Mouse (Mus musculus) kidney, adult 8-10 months (tissue): Measurements from ENCODE around the gene Kcnh8.

Experiments
- DNase-seq, 2 experiments: peaks; one replicate each; pipeline ENCODE4 v3.0.0; 2022

Kcnh8 gene

GRCm38 (mm10) chr17:52602093-52602780, at the start of gene Kcnh8:
Gene Kcnh8, plus strand, starts transcription at chr17:52602709.
- no peak for DNase-seq

- peak; percentile 19 to 35 for DNase-seq
Measured at GRCm38 (mm10) chr17:52559961-52560720, 42.4 kb upstream of the Kcnh8 start.

GRCm38 (mm10) chr17:52565467-52566155, 36.9 kb upstream of the Kcnh8 start:
- DNase-seq: no peak

- DNase-seq: no peak
Measured at GRCm38 (mm10) chr17:52569584-52570270, 32.8 kb upstream of the Kcnh8 start.

- no peak for DNase-seq
Measured at GRCm38 (mm10) chr17:52572229-52572628, 30.3 kb upstream of the Kcnh8 start.

GRCm38 (mm10) chr17:52591503-52592194, 10.9 kb upstream of the Kcnh8 start:
- no peak for DNase-seq

GRCm38 (mm10) chr17:52599141-52599540, 3.4 kb upstream of the Kcnh8 start:
- peak; percentile 26 to 38 for DNase-seq

GRCm38 (mm10) chr17:52600882-52601371, 1.6 kb upstream of the Kcnh8 start:
- peak in 1 of 2 experiments; percentile 12 for DNase-seq

- no peak for DNase-seq
Measured at GRCm38 (mm10) chr17:52602781-52603170, 267 bp downstream of the Kcnh8 start.

GRCm38 (mm10) chr17:52603411-52603810, 902 bp downstream of the Kcnh8 start:
- DNase-seq: peak in 1 of 2 experiments; percentile 5

- no peak for DNase-seq
Measured at GRCm38 (mm10) chr17:52611382-52611781, 8.9 kb downstream of the Kcnh8 start.

GRCm38 (mm10) chr17:52649186-52649585, 46.7 kb downstream of the Kcnh8 start:
- peak in 1 of 2 experiments; percentile 11 for DNase-seq

- no peak for DNase-seq
Measured at GRCm38 (mm10) chr17:52691988-52692387, 89.5 kb downstream of the Kcnh8 start.

- no peak for DNase-seq
Measured at GRCm38 (mm10) chr17:52701944-52702343, 99.4 kb downstream of the Kcnh8 start.

GRCm38 (mm10) chr17:52712319-52712718, 109.8 kb downstream of the Kcnh8 start:
- DNase-seq: peak; percentile 55 to 62

- no peak for DNase-seq
Measured at GRCm38 (mm10) chr17:52722214-52722613, 119.7 kb downstream of the Kcnh8 start.

GRCm38 (mm10) chr17:52728806-52729205, 126.3 kb downstream of the Kcnh8 start:
- DNase-seq: no peak

- DNase-seq: no peak
Measured at GRCm38 (mm10) chr17:52738436-52738835, 135.9 kb downstream of the Kcnh8 start.

- peak; percentile 61 to 68 for DNase-seq
Measured at GRCm38 (mm10) chr17:52788151-52788550, 185.6 kb downstream of the Kcnh8 start.

GRCm38 (mm10) chr17:52804463-52804862, 202.0 kb downstream of the Kcnh8 start:
- no peak for DNase-seq

- DNase-seq: peak; percentile 7 to 14
Measured at GRCm38 (mm10) chr17:52810773-52811172, 208.3 kb downstream of the Kcnh8 start.

- no peak for DNase-seq
Measured at GRCm38 (mm10) chr17:52819007-52819406, 216.5 kb downstream of the Kcnh8 start.
